Mouse (Mus musculus) ovary, adult 10 weeks (tissue): ENCODE data around the gene Prss1. TPM values are rescaled to one million over a fixed set of nuclear protein-coding genes. Genes with fewer than 3 reads are reported as not detected.

Source experiments
- polyA plus RNA-seq: library from polyadenylated mRNA; stranded (reverse); fragments of 350-450 nt; fragmentation: Illumina TruSeq; extraction: RNeasy Lipid Tissue Mini Kit (QIAGEN cat#74804); gene quantifications from one replicate; pipeline ENCODE4 v1.2.3, GENCODE M21; 2014

Gene Prss1
- not detected for polyA plus RNA-seq

DNA sequence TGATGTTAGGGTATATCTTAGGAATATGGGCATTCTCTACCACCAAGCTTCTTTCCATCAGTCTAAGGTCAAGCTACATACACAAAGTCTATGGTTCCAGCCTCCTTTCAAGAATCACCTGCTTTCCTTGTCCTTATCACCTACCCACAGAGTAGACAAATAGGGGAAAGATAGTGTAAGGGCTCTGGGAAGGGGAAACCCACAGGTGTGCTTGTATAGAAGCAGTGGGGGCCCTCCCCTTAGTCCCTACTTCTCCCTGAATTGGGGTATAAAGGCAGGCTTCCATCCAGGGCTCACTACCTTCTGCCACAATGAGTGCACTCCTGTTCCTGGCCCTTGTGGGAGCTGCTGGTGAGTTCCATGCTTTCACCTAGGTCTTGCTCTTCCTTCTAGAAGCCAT lies at the start of gene Prss1:
Gene Prss1 (plus strand): TSS at position 301 of the 400 bp plus-strand sequence.

DNA sequence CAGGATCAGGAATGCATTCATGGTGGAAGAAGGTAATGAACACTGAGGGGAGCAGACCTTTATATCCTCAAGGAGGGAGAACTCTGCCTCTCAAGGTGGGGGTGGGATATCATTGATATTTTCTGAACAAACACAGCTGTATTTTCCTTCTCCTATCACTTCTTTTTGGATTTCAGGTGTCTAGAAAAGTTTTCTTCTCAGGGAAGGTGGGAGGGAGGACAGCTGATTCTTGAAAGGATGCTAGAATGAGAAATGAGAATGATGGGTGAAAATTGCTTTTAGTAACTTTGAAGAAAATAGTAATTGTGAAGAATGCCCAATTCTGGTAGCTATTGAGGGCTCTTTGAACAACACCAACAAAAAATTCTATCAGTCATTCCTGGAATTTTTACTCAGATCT lies 12.7 kb upstream of the Prss1 start, which contains the start of gene Gm10334:
Gene Gm10334 (minus strand): TSS at position 101 of the 400 bp plus-strand sequence.

Other genes starting within 250 kb of the Prss1 start
- not detected for gene Try4, start 156.7 kb upstream of the Prss1 start, polyA plus RNA-seq
- not detected for gene Try5, start 142.1 kb upstream of the Prss1 start, polyA plus RNA-seq
- not detected for gene Try10, start 104.8 kb upstream of the Prss1 start, polyA plus RNA-seq
- not detected for gene Prss3, start 81.3 kb upstream of the Prss1 start, polyA plus RNA-seq
- not detected for gene Gm5771, start 66.6 kb upstream of the Prss1 start, polyA plus RNA-seq
- gene Gm10334, start 12.8 kb upstream of the Prss1 start, polyA plus RNA-seq: not detected
- 1.3 TPM for gene Prss2, start 62.9 kb downstream of the Prss1 start, polyA plus RNA-seq
- gene Ephb6, start 146.6 kb downstream of the Prss1 start, polyA plus RNA-seq: 0.31 TPM
- 0.14 TPM for gene Trpv6, start 177.5 kb downstream of the Prss1 start, polyA plus RNA-seq
- gene Trpv5, start 221.8 kb downstream of the Prss1 start, polyA plus RNA-seq: not detected
- gene Llcfc1, start 225.5 kb downstream of the Prss1 start, polyA plus RNA-seq: not detected
- gene Kel, start 245.4 kb downstream of the Prss1 start, polyA plus RNA-seq: not detected